Mouse (Mus musculus) kidney, postnatal 36 days (tissue): ENCODE measurements around the gene Gm20388.
A peak's percentile ranks its signal among the peaks of the same experiment; 100 is the strongest.

Experiments
- DNase-seq, 2 experiments: peaks; one replicate each; pipeline ENCODE4 v3.0.0; 2021 to 2022; ENCODE audit warnings: mixed read lengths in 2 of 2

Gm20388 gene

GRCm38 (mm10) chr8:121530639-121531038, 1620.0 kb downstream of the Gm20388 start:
- no peak for DNase-seq

DNA sequence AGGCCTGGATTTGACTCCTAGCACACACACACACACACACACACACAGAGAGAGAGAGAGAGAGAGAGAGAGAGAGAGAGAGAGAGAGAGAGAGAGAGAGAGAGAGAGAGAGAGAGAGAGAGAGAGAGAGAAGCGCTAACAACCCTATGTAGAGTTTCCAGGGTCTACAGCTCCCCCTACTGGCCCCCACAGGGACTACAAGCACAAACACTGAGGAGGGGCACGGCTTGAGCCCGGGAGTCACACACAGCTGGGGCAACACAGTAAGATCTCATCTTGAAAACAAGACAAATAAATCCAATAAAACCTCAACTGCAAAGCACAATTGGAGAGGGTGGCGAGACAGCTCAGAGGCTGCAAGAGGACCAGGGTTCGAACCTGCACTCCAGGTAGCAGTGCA, 1621.7 kb downstream of the Gm20388 start:
- DNase-seq = peak; percentile 21 to 61

- DNase-seq = no peak
These were observed 1631.2 kb downstream of the Gm20388 start for GRCm38 (mm10) chr8:121541862-121542261.

DNA sequence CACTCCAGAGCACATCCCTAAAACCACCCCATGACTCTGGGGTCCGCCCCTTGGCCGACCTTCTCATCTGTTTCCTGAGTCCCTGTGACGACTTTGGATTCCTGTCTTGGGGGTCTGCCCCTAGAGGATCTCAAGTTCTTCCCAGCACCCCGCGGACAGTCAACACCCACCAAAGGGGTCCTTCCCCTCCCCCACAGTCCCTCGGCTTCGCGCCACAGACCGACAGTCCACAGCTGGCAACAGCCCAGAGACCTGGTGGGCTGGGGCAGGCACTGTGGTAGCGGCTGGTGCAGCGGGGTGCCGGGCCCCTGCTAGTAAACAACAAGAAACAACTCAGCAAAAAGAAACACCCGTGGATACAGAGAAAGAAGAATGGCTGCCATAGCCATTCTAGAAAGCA, 1632.3 kb downstream of the Gm20388 start:
- no peak for DNase-seq

DNA sequence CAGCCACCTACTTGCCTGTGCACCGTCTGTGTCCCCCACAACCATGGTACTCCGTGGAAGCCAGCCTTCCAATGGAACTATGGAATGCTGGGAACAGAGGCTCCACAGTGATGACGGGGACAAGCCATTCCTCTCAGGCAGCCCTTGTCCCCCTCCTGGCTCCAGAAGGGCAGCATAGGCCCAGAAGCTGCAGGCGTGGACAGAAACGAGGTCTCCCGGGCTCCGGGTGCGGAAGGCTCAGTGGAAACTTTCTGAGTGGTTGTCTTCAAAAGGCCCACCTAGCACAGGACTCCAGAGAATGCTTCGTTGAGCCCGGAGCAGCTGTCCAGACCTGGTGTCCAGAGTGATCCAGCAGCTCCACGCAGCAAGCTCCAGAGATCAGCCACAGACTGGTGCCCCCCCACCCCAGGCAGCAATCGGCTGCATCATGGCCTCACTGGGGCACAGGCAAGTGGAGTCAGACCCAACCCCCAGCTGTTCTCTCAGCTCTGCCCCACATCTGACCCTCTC, 1633.7 kb downstream of the Gm20388 start, which contains the start of gene 1700018B08Rik:
Gene 1700018B08Rik, minus strand, starts transcription at position 45 of the 510 bp plus-strand sequence.
- DNase-seq = no peak

- DNase-seq = no peak
These were observed 1634.3 kb downstream of the Gm20388 start for GRCm38 (mm10) chr8:121544936-121545335.

DNA sequence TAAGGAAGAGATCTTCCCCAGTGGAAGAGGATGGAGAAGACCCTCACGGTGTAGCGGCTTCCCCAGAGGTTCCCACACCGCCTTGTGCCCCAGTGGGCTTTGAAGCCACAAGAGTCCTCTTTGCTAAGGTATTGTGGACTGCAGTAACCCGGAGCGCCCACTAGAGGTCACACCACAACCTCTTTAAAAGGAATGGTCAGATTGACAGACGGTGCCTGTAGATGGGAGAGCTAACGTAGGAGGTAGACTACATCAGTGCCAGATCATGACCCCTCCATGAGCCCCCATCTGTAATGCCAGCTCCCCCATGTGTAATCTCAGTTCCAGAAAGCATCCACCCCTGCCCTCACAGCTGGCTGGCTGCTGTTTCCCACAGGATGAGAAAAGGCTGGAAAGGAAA, 1636.5 kb downstream of the Gm20388 start:
- DNase-seq = peak; percentile 67 to 87

DNA sequence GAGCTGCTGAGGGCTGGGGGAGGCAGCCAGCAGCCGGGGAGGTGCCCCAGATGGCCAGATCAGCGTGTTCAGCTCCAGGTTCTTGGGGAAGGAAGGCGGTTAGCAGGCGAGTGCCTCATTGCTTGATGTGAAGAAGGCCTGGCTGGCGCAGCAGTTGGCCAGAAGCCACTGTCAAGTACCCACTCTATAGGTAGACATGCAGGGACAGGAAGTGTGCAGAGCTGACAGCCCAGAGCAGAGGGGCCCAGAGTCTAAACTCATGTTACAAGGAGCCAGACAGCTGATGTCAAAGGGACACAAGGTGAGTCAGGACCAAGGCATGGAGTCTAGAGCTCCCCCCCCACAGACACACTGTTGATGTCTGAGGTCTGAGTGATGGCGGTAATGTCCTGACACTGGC, 1639.4 kb downstream of the Gm20388 start:
- no peak for DNase-seq

GRCm38 (mm10) chr8:121551065-121551985, 1640.7 kb downstream of the Gm20388 start:
- DNase-seq = no peak

DNA sequence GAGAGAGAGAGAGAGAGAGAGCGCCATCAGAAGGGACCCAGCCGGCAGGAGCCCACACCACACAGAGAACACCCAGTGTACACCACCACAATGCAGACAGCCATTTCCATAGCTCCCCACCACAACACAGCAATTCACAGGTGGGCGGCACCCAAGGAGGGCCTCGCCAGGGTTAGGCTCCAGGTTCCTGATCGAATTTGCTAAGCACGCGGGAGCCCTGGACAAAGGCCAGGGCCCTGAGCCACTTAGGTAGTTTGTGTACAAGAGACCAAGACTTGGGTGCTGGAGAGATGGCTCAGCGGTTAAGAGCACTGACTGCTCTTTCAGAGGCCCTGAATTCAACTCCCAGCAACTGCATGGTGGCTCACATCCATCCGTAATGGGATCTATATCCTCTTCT, 1641.9 kb downstream of the Gm20388 start:
- no peak for DNase-seq

DNA sequence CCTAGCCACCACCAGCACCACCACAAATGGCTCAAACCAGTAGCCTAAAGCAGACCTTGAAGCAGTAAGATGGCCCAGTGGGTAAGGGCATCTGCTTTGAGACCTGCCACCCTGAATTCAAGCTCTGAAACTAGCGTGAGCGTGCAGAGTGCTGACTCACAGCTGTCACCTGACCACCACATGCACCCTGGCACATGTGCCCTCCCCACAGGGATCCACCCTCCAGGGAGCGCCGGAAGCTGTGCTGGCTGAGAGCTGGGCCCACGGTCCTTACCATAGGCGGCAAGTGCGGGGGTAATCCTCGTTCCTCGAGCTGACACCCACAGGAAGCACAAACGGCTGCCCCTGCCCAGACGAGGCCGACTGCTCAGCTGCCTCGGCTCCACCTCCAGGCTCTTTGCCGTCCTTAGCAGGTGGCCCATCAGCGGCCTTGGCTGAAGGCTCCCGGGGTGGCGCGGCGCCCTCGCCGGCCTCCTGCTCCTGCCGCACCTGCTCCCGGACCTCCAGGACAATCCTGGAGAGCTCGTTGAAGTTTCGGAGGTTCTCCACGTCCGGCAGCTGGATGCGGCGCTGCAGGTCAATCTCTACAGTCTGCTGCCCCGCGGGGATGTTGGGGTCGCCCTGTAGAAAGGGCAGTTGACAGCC, 1643.3 kb downstream of the Gm20388 start:
- no peak for DNase-seq

- DNase-seq = no peak
These were observed 1647.1 kb downstream of the Gm20388 start for GRCm38 (mm10) chr8:121557746-121558145.

GRCm38 (mm10) chr8:121558538-121558937, 1647.9 kb downstream of the Gm20388 start:
- no peak for DNase-seq

DNA sequence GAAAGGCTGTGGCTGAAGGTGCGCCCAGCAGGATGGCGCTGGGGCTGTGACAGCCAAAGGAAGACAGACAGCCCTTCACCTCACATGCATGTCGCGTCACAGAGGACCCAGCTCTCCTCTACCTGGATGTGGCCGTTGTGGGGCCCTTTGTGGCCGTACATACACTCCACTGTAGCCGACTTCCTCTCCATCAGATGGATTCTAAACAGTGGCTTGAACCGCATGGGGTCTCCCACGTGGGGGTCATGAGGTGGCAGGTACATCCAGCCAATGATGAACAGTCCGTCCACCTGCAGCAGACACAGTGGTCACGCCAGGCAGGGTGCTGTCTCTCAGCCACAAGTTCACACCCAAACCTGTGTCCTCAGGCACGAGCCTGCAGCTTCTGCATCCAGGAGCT, 1649.2 kb downstream of the Gm20388 start:
- DNase-seq = no peak

DNA sequence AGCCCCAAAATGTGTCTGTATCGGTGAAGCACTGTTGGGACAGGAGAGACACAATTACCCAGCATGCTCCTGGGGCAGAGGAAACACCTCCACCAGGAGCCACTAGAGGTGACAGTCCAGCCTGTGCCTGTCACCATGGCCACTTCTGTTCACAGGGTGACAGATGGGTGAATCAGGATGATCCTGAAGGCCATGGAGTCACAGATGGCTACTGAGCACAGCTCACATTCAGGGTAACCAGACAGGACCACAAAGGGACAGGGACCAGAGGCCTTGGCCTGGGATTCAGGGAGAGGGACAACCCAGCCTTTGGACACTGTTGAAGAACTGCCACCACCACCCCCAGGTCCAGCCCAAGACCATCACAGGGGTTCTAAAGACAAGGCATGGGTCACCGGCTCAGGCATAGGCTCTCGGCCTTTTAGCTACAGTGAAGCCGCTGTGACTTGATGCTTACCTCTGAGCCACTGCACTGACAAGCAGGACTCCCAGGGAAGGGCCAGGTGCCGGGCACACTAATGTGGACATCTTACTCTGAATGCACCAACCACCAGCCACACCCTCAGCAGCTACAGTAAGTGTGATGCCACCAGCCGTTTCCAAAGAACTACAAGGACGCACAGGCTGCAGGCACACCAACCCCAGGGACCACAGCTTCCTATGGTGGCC, 1649.9 kb downstream of the Gm20388 start:
- DNase-seq = no peak

DNA sequence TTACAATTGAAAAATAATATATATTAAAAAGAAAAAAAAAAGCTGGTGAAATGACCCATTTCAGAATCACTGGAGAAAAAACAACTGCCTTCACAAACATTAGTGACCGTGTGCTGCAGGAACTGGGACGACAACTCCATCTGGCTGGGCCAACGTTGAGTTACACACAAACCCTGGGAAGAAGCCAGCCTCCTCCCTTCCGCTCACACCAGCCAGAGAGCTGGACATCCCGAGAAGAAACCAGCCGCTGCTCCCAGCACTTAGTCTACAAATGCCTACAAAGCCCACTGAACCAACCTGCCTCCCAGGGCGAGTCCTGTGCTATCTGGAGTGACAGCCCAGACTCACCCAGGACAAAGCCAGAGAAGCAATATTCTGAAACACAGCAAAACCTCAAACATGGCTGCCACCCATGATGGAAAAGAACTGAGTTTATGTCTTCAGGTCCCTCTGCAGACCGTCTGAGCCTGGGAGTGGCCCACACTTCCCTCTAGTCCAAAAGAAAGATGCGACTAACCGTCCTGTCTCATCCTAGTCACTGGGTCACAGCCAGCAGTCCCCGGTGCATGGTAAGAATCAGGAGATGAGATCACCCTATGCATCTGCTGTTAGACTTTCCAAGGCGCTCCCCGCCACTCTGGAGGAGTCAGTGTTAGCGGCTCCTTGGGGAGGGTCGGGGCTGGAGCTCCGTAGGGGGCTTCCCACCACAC, 1651.2 kb downstream of the Gm20388 start:
- DNase-seq = peak in 1 of 2 experiments; percentile 38

- DNase-seq = peak; percentile 27 to 48
These were observed 1652.3 kb downstream of the Gm20388 start for GRCm38 (mm10) chr8:121562941-121563351.

- no peak for DNase-seq
These were observed 1653.1 kb downstream of the Gm20388 start for GRCm38 (mm10) chr8:121563701-121564100.

DNA sequence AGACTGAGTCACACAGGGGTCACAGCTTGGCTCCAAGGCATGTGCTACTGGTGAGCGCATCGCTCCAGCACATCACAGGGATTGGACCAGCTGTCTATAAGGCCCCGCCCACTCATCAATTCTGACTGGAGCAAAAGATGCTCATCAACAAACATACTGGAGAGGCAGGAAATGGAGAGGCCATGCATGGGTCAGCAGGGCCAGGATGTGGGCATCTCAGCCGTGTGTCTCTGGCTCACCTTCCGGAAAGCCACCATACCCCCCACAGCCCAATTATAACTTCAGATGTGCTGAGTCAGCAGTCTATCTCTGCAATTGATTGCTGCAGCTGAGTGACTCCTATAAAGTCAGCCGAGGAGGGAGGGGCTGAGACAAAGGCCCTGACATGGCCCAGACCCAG, 1657.7 kb downstream of the Gm20388 start:
- DNase-seq = no peak

GRCm38 (mm10) chr8:121570335-121570734, 1659.7 kb downstream of the Gm20388 start:
- DNase-seq = no peak

DNA sequence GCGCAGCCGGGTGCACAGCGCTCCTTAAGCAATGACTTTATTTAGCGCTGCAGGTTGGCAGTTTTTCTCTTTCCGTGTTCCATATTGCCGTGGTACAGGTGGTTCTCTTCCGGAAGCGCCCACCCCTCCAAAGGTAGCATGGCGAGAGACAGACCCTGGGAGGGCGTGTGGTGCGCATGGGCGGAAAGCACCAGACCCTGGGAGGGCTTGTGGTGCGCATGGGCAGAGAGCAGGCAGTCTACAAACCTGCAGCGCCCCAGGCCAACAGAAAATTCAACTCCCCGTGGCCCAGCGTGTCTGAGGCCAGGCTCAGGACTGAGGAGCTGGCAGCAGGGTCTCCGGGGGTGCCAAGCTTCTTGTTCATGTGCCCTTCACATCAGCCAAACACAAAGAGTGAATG, 1660.2 kb downstream of the Gm20388 start:
- DNase-seq = no peak

GRCm38 (mm10) chr8:121572121-121572520, 1661.5 kb downstream of the Gm20388 start:
- DNase-seq = no peak

- DNase-seq = peak; percentile 58 to 70
These were observed 1662.6 kb downstream of the Gm20388 start for GRCm38 (mm10) chr8:121573275-121573674.
